Mouse (Mus musculus): ENCODE measurements around the gene Olfr1346. TPM values are rescaled to one million over a fixed set of nuclear protein-coding genes. Genes with fewer than 3 reads are reported as not detected.

The Olfr1346 gene
- polyA plus RNA-seq, 1 experiment from 2014 or later: not detected

- 31% methylated on average over 1 of the region's 1 CpGs for WGBS
- Histone ChIP-seq H3K9me3 (no peaks in the 10 kb centered on the region), H3K4me3 (replicated peaks) (no peak overlapping the region), H3K4me1 (no peaks in the 10 kb centered on the region), H3K4me2 (no peak overlapping the region), H3K36me3 (no peaks in the 10 kb centered on the region), H3K27me3 (replicated peaks) (no peaks in the 10 kb centered on the region), H3K27ac (no peak overlapping the region), H3K9ac (no peak overlapping the region)
- ATAC-seq (ENCODE audit: insufficient read depth, low FRiP score, low read depth): no peak
Measured at GRCm38 (mm10) chr7:6521666-6522065, 54.8 kb downstream of the Olfr1346 start.

- H3K9ac ChIP-seq: no peak within 1 kb of the TSS
- H3K4me2 ChIP-seq: no peak within 1 kb of the TSS
- no peak within 1 kb of the TSS for H3K4me3 ChIP-seq (replicated peaks)
- no peaks in the 10 kb centered on the region for H3K27me3 ChIP-seq (replicated peaks)
- H3K4me1 ChIP-seq: no peaks in the 10 kb centered on the region
- H3K36me3 ChIP-seq: no peaks in the 10 kb centered on the region
- H3K27ac ChIP-seq: no peak within 1 kb of the TSS
- WGBS: 83% methylated on average over 5 of the region's 5 CpGs
- no peak for ATAC-seq (ENCODE audit: insufficient read depth, low FRiP score, low read depth)
- no peaks in the 10 kb centered on the region for H3K9me3 ChIP-seq
Measured at GRCm38 (mm10) chr7:6522850-6523249, 55.9 kb downstream of the Olfr1346 start, which contains the start of gene Olfr1349. Gene Olfr1349 (minus strand): TSS chr7:6522950.

- Histone ChIP-seq H3K4me1 (no peaks in the 10 kb centered on the region), H3K27ac (no peak overlapping the region), H3K4me2 (no peak overlapping the region), H3K27me3 (replicated peaks) (no peaks in the 10 kb centered on the region), H3K9me3 (no peaks in the 10 kb centered on the region), H3K9ac (no peak overlapping the region), H3K4me3 (replicated peaks) (no peak overlapping the region), H3K36me3 (no peaks in the 10 kb centered on the region)
- ATAC-seq (ENCODE audit: insufficient read depth, low FRiP score, low read depth): no peak
- 61% methylated on average over 3 of the region's 3 CpGs for WGBS
Measured at GRCm38 (mm10) chr7:6525001-6525400, 58.1 kb downstream of the Olfr1346 start.

- ATAC-seq (ENCODE audit: insufficient read depth, low FRiP score, low read depth): no peak
- Histone ChIP-seq H3K9me3 (no peaks in the 10 kb centered on the region), H3K9ac (no peak overlapping the region), H3K4me2 (no peak overlapping the region), H3K27me3 (replicated peaks) (no peaks in the 10 kb centered on the region), H3K4me3 (replicated peaks) (no peak overlapping the region), H3K4me1 (no peaks in the 10 kb centered on the region), H3K27ac (no peak overlapping the region), H3K36me3 (no peaks in the 10 kb centered on the region)
- 69% methylated on average over 5 of the region's 5 CpGs for WGBS
Measured at GRCm38 (mm10) chr7:6526141-6526540, 59.2 kb downstream of the Olfr1346 start.

Other genes with a start within 250 kb of the Olfr1346 start
- gene Zscan5b, start 244.8 kb upstream of the Olfr1346 start, polyA plus RNA-seq (2015; fragmentation: Nextera tagmentation; extraction: Ambion mirVana): not detected in 2 replicates
- not detected in 2 replicates for gene Epp13, start 214.4 kb upstream of the Olfr1346 start, polyA plus RNA-seq (2015; fragmentation: Nextera tagmentation; extraction: Ambion mirVana)
- gene Zfp667, start 180.5 kb upstream of the Olfr1346 start, polyA plus RNA-seq (2015; fragmentation: Nextera tagmentation; extraction: Ambion mirVana): 8.1 and 9.3 TPM in 2 replicates
- gene Zfp583, start 135.8 kb upstream of the Olfr1346 start, polyA plus RNA-seq (2015; fragmentation: Nextera tagmentation; extraction: Ambion mirVana): 4.5 and 4.8 TPM in 2 replicates
- 1.6 and 2.7 TPM in 2 replicates for gene Gm3854, start 123.3 kb upstream of the Olfr1346 start, polyA plus RNA-seq (2015; fragmentation: Nextera tagmentation; extraction: Ambion mirVana)
- 1.6 and 1.9 TPM in 2 replicates for gene Zfp78, start 103.8 kb upstream of the Olfr1346 start, polyA plus RNA-seq (2015; fragmentation: Nextera tagmentation; extraction: Ambion mirVana)
- gene Zfp28, start 83.8 kb upstream of the Olfr1346 start, polyA plus RNA-seq (2015; fragmentation: Nextera tagmentation; extraction: Ambion mirVana): 6.9 and 7.6 TPM in 2 replicates
- 0.23 and 0.26 TPM in 2 replicates for gene Smim17, start 68.4 kb upstream of the Olfr1346 start, polyA plus RNA-seq (2015; fragmentation: Nextera tagmentation; extraction: Ambion mirVana)
- gene Gm20715, start 56.8 kb upstream of the Olfr1346 start, polyA plus RNA-seq (2015; fragmentation: Nextera tagmentation; extraction: Ambion mirVana): not detected in 2 replicates
- gene Olfr1344, start 28.4 kb upstream of the Olfr1346 start, polyA plus RNA-seq (2015; fragmentation: Nextera tagmentation; extraction: Ambion mirVana): not detected in 2 replicates
- gene Olfr1336, start 10.9 kb upstream of the Olfr1346 start, polyA plus RNA-seq (2015; fragmentation: Nextera tagmentation; extraction: Ambion mirVana): not detected in 2 replicates
- gene Olfr5, start 19.8 kb downstream of the Olfr1346 start, polyA plus RNA-seq (2015; fragmentation: Nextera tagmentation; extraction: Ambion mirVana): not detected in 2 replicates
- gene Olfr1347, start 32.7 kb downstream of the Olfr1346 start, polyA plus RNA-seq (2015; fragmentation: Nextera tagmentation; extraction: Ambion mirVana): not detected in 2 replicates
- not detected in 2 replicates for gene Olfr1348, start 41.6 kb downstream of the Olfr1346 start, polyA plus RNA-seq (2015; fragmentation: Nextera tagmentation; extraction: Ambion mirVana)
- not detected in 2 replicates for gene Olfr1349, start 55.8 kb downstream of the Olfr1346 start, polyA plus RNA-seq (2015; fragmentation: Nextera tagmentation; extraction: Ambion mirVana)
- not detected in 2 replicates for gene Olfr1350, start 97.7 kb downstream of the Olfr1346 start, polyA plus RNA-seq (2015; fragmentation: Nextera tagmentation; extraction: Ambion mirVana)
- 5.3 and 6.3 TPM in 2 replicates for gene Zim1, start 229.3 kb downstream of the Olfr1346 start, polyA plus RNA-seq (2015; fragmentation: Nextera tagmentation; extraction: Ambion mirVana)